Mouse (Mus musculus): ENCODE results near the gene Olfr135. TPM values are rescaled to one million over a fixed set of nuclear protein-coding genes. Genes with fewer than 3 reads are reported as not detected.

Gene Olfr135
- not detected for total RNA-seq (2021)

DNA sequence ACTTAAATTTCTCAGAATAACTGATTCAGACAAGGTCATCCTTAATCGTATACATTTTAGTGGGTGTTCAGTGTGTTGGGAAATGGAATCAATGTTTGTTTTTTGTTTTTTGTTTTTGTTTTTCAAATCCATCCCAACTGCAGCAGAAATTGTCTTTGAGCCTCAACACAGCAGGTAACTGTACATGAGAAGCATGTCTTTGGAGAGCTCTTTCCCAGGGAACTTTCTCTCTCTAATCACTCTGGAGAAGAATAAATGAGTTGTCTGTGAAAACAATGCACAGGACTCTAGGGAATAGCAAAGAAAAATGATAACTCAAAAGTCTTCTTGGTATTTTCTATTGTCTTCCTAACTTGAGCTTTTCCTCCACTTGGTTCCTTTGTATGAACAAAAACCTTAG lies at the start of gene Olfr135:
Gene Olfr135 (plus strand): TSS at position 301 of the 400 bp plus-strand sequence.
- intact Hi-C loops (cut with DNase I), result no loop called here
- DNase-seq (ENCODE audit: low spot score in 2 of 2), result no peak

- DNase-seq (ENCODE audit: low spot score in 2 of 2), result no peak
- intact Hi-C loops (cut with DNase I), result no loop called here
These were observed 33.0 kb upstream of the Olfr135 start, which contains the start of gene Olfr134 for GRCm38 (mm10) chr17:38171088-38171487. Olfr134 (plus strand) TSS chr17:38171388.

Other genes starting within 250 kb of the Olfr135 start
- not detected for gene Olfr129, start 144.3 kb upstream of the Olfr135 start, total RNA-seq (2021)
- gene Olfr130, start 140.4 kb upstream of the Olfr135 start, total RNA-seq (2021), result not detected
- not detected for gene Olfr131, start 115.6 kb upstream of the Olfr135 start, total RNA-seq (2021)
- gene Olfr132, start 69.8 kb upstream of the Olfr135 start, total RNA-seq (2021), result not detected
- gene Olfr133, start 59.1 kb upstream of the Olfr135 start, total RNA-seq (2021), result not detected
- gene Olfr134, start 32.9 kb upstream of the Olfr135 start, total RNA-seq (2021), result not detected
- gene Olfr138, start 56.7 kb downstream of the Olfr135 start, total RNA-seq (2021), result not detected
- not detected for gene Olfr137, start 103.2 kb downstream of the Olfr135 start, total RNA-seq (2021)
- not detected for gene Olfr136, start 125.5 kb downstream of the Olfr135 start, total RNA-seq (2021)
- gene Esp36, start 215.8 kb downstream of the Olfr135 start, total RNA-seq (2021), result not detected